ENCODE assay signal across 13 mouse cellular contexts in the genomic region with DNA sequence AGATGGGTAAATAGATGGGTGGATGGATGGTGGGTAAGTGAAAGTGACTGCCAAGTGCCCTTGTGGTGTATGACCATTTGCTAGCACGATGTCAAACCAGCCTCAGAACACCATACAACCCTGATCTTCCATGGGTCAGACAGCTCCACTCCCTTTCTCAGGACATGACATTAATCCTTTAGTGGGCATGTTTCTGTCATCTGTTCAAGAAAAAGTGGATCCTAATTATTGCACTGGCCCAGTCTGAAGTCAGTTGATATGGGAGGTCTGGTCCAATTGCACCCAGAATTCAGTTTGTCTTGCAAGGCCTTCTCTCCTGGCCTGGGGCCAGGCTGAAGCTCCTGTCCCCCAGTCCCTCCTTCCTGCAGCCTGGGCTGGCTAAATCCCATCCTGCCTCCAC. TPM values are rescaled to one million over a fixed set of nuclear protein-coding genes. Genes with fewer than 3 reads are reported as not detected.
DNase-seq lines count a peak whose midpoint lies in the region; ATAC-seq lines count a peak whose summit lies in the region.
"Had no signal": no experiment of that assay in that cellular context is flagged by ENCODE, and none has a peak within 500 bp of the region (broad histone marks: within the 10 kb centered on the region; RNA-seq: fewer than 3 reads in every experiment).

No protein-coding gene starts in this region.

- H3K27ac ChIP-seq in forebrain, embryonic 10.5 days, result no peak overlapping the region
- no peak overlapping the region for H3K27ac ChIP-seq in forebrain, embryonic 11.5 days (ENCODE audit: low read depth, low read length)
- no peak overlapping the region for H3K27ac ChIP-seq in kidney, embryonic 15.5 days
- no peak overlapping the region for H3K27ac ChIP-seq in limb, embryonic 10.5 days
- H3K27ac ChIP-seq in neural tube, embryonic 13.5 days (replicated peaks), result no peak overlapping the region
- H3K27ac ChIP-seq: lung, embryonic 15.5 days had no signal

- no peaks in the 10 kb centered on the region for H3K9me3 ChIP-seq in forebrain, embryonic 10.5 days
- no peaks in the 10 kb centered on the region for H3K9me3 ChIP-seq in forebrain, embryonic 11.5 days (ENCODE audit: control insufficient read depth, low read length)
- H3K9me3 ChIP-seq in kidney, embryonic 15.5 days (replicated peaks), result no peaks in the 10 kb centered on the region
- H3K9me3 ChIP-seq in limb, embryonic 10.5 days (replicated peaks), result no peaks in the 10 kb centered on the region
- H3K9me3 ChIP-seq in neural tube, embryonic 13.5 days, result no peaks in the 10 kb centered on the region
- H3K9me3 ChIP-seq: lung, embryonic 15.5 days; megakaryocyte, embryonic 14.5 days had no signal

- ATAC-seq in forebrain, embryonic 11.5 days (replicated peaks; ENCODE audit: low FRiP score), result no peak
- no peak for ATAC-seq in kidney, embryonic 15.5 days (replicated peaks; ENCODE audit: low FRiP score)
- ATAC-seq in neural tube, embryonic 13.5 days (ENCODE audit: low read depth), result no peak

- 89% methylated on average over 1 of the region's 1 CpGs for WGBS in forebrain, embryonic 10.5 days
- WGBS in forebrain, embryonic 11.5 days, result 83% methylated on average over 1 of the region's 1 CpGs
- 57% methylated on average over 1 of the region's 1 CpGs for WGBS in kidney, embryonic 15.5 days
- WGBS in limb, embryonic 10.5 days, result 62% methylated on average over 1 of the region's 1 CpGs
- 62% methylated on average over 1 of the region's 1 CpGs for WGBS in neural tube, embryonic 13.5 days

- H3K4me3 ChIP-seq in forebrain, embryonic 10.5 days, result peak overlapping the region; percentile 60; the same call in 1 of the 2 replicates
- no peak overlapping the region for H3K4me3 ChIP-seq in forebrain, embryonic 11.5 days (ENCODE audit: low read depth, low read length)
- H3K4me3 ChIP-seq in kidney, embryonic 15.5 days (replicated peaks), result no peak overlapping the region
- H3K4me3 ChIP-seq in limb, embryonic 10.5 days, result peak overlapping the region; percentile 62
- H3K4me3 ChIP-seq in neural tube, embryonic 13.5 days, result no peak overlapping the region
- H3K4me3 ChIP-seq: megakaryocyte, embryonic 14.5 days had no signal

- no peak overlapping the region for H3K4me2 ChIP-seq in forebrain, embryonic 11.5 days (ENCODE audit: low read depth, low read length, severe bottlenecking)
- H3K4me2 ChIP-seq in kidney, embryonic 15.5 days, result peak overlapping the region; percentile 92; the same call in 1 of the 2 replicates
- H3K4me2 ChIP-seq in neural tube, embryonic 13.5 days, result peak overlapping the region; percentile 81; the same call in 1 of the 2 replicates

- peaks cover 100% of the 10 kb centered on the region for H3K27me3 ChIP-seq in forebrain, embryonic 10.5 days (ENCODE audit: poor library complexity, severe bottlenecking)
- peaks cover 60% of the 10 kb centered on the region for H3K27me3 ChIP-seq in forebrain, embryonic 11.5 days (ENCODE audit: control insufficient read depth, insufficient read depth, low read length)
- peaks cover 27% of the 10 kb centered on the region for H3K27me3 ChIP-seq in kidney, embryonic 15.5 days
- peaks cover 75% of the 10 kb centered on the region for H3K27me3 ChIP-seq in limb, embryonic 10.5 days (ENCODE audit: low read depth, poor library complexity, severe bottlenecking)
- 0 out of 2 replicates have a peak, but pooled peaks cover 8% of the 10 kb centered on the region for H3K27me3 ChIP-seq in neural tube, embryonic 13.5 days

- H3K4me1 ChIP-seq in forebrain, embryonic 10.5 days, result peaks cover 63% of the 10 kb centered on the region
- H3K4me1 ChIP-seq in forebrain, embryonic 11.5 days (replicated peaks; ENCODE audit: control insufficient read depth, insufficient read depth, low read length), result peaks cover 13% of the 10 kb centered on the region
- peaks cover 20% of the 10 kb centered on the region for H3K4me1 ChIP-seq in kidney, embryonic 15.5 days
- peaks cover 24% of the 10 kb centered on the region for H3K4me1 ChIP-seq in limb, embryonic 10.5 days
- H3K4me1 ChIP-seq in neural tube, embryonic 13.5 days (replicated peaks), result peaks cover 34% of the 10 kb centered on the region
- H3K4me1 ChIP-seq: megakaryocyte, embryonic 14.5 days had no signal

- H3K36me3 ChIP-seq in forebrain, embryonic 10.5 days (replicated peaks), result no peaks in the 10 kb centered on the region
- H3K36me3 ChIP-seq in forebrain, embryonic 11.5 days (ENCODE audit: control insufficient read depth, insufficient read depth, low read length), result no peaks in the 10 kb centered on the region
- H3K36me3 ChIP-seq in kidney, embryonic 15.5 days, result no peaks in the 10 kb centered on the region
- no peaks in the 10 kb centered on the region for H3K36me3 ChIP-seq in limb, embryonic 10.5 days
- H3K36me3 ChIP-seq in neural tube, embryonic 13.5 days, result no peaks in the 10 kb centered on the region
- H3K36me3 ChIP-seq: lung, embryonic 15.5 days had no signal

- no peak overlapping the region for H3K9ac ChIP-seq in forebrain, embryonic 11.5 days (ENCODE audit: low read length)
- H3K9ac ChIP-seq in kidney, embryonic 15.5 days, result no peak overlapping the region
- no peak overlapping the region for H3K9ac ChIP-seq in neural tube, embryonic 13.5 days

- no peak for DNase-seq in forebrain, embryonic 10.5 days (ENCODE audit: extremely low spot score, low spot score)
- DNase-seq in forebrain, embryonic 11.5 days (ENCODE audit: low spot score), result no peak
- no peak for DNase-seq in kidney, postnatal 25 days
- DNase-seq in limb, embryonic 10.5 days (ENCODE audit: low spot score), result no peak
- DNase-seq in embryo, embryonic 10.5 days (ENCODE audit: low spot score), result no peak
- DNase-seq in thymus, postnatal 14 days, result no peak
- DNase-seq: cerebellum, adult 11-12 months; heart, adult 11 months; thymus, adult 18-20 months had no signal

RNA-seq across cellular contexts. Expression of gene Cdkn1c, which starts 21.9 kb away (rescaled TPM):
- 194 and 230 TPM in 2 replicates for polyA plus RNA-seq in forebrain, embryonic 10.5 days (2016; fragmentation: Nextera tagmentation; extraction: Ambion mirVana)
- polyA plus RNA-seq in forebrain, embryonic 11.5 days (2014; fragmentation: Nextera tagmentation; extraction: Ambion mirVana), result 372 and 435 TPM in 2 replicates
- 844 and 965 TPM in 2 replicates for polyA plus RNA-seq in kidney, embryonic 15.5 days (2015; fragmentation: Nextera tagmentation; extraction: Ambion mirVana)
- 317 and 593 TPM in 2 replicates for polyA plus RNA-seq in limb, embryonic 10.5 days (2016; fragmentation: Nextera tagmentation; extraction: Ambion mirVana)
- polyA plus RNA-seq in neural tube, embryonic 13.5 days (2015; fragmentation: Nextera tagmentation; extraction: Ambion mirVana), result 464 and 633 TPM in 2 replicates

RNA-seq across cellular contexts. Expression of gene Slc22a18, which starts 34.6 kb away (rescaled TPM):
- 0.43 TPM in 2 replicates for polyA plus RNA-seq in forebrain, embryonic 10.5 days (2016; fragmentation: Nextera tagmentation; extraction: Ambion mirVana)
- polyA plus RNA-seq in forebrain, embryonic 11.5 days (2014; fragmentation: Nextera tagmentation; extraction: Ambion mirVana), result 0.20 and 0.29 TPM in 2 replicates
- 4.1 and 4.5 TPM in 2 replicates for polyA plus RNA-seq in kidney, embryonic 15.5 days (2015; fragmentation: Nextera tagmentation; extraction: Ambion mirVana)
- polyA plus RNA-seq in limb, embryonic 10.5 days (2016; fragmentation: Nextera tagmentation; extraction: Ambion mirVana), result 0.25 and 0.53 TPM in 2 replicates
- polyA plus RNA-seq in neural tube, embryonic 13.5 days (2015; fragmentation: Nextera tagmentation; extraction: Ambion mirVana), result 0.28 and 0.29 TPM in 2 replicates

Comparison
In these comparisons a context has a peak if more than half of its experiments do, and no peak if none do; other contexts are left out.
1. H3K4me3 ChIP-seq: peak in forebrain, embryonic 10.5 days (single experiment) and limb, embryonic 10.5 days (single experiment); none in forebrain, embryonic 11.5 days (single experiment), kidney, embryonic 15.5 days (single experiment) and neural tube, embryonic 13.5 days (single experiment).